Mouse (Mus musculus) liver, embryonic 14.5 days (tissue): ENCODE results near the gene Slc44a2.

Experiments used
- CTCF ChIP-seq: IDR thresholded peaks from 2 replicates; pipeline ENCODE4 v1.5.1; 2016; ENCODE audit warnings: antibody characterized with exemption, low read depth, control low read depth
- EP300 ChIP-seq: IDR thresholded peaks from 2 replicates; pipeline ENCODE4 v1.6.1; 2016; ENCODE audit warnings: antibody characterized with exemption, low read depth

- TF ChIP-seq CTCF (no peak), EP300 (no peak)
Observed at GRCm38 (mm10) chr9:21329699-21330289, 9.3 kb downstream of the Slc44a2 start.
